Mouse (Mus musculus): Measurements from ENCODE around the gene Asb1. TPM values are rescaled to one million over a fixed set of nuclear protein-coding genes. Genes with fewer than 3 reads are reported as not detected.

Gene Asb1
- polyA plus RNA-seq, 1 experiment = 99.1 TPM

DNA sequence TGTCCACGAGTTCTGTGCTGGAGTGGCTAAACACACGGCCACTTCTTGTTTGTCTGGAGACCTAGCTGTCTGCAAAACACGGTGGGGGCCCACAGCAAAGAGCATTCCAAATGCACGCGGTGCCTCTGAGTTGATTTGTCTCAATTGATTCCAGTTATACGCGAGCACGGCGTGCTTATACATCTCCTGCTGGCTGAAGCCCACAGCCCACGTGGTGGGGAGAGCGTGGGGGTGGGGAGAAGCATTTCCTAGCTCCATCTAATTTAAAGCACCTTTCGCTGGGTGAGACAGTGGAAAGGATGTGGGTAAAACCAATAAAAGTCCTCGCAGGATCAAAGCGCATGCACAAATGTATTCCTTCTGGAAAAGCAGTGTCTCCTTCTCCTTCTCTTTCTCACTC, 65.3 kb downstream of the Asb1 start:
- TF ChIP-seq CTCF (IDR thresholded peaks at IDR 0.05; ENCODE audit: control insufficient read depth, insufficient read depth, insufficient replicate concordance, low read depth, low read length) (no peak), POLR2A (IDR thresholded peaks at IDR 0.05; ENCODE audit: control insufficient read depth, low read depth, low read length) (no peak)
- Histone ChIP-seq H3K4me3 (ENCODE audit: control insufficient read depth, low read depth, low read length) (no peak overlapping the region), H3K27me3 (ENCODE audit: control insufficient read depth, insufficient read depth, low read length) (no peaks in the 10 kb centered on the region), H3K27ac (ENCODE audit: control insufficient read depth, insufficient read depth, low read depth, low read length) (no peak overlapping the region), H3K4me1 (ENCODE audit: control insufficient read depth, insufficient read depth, low read length) (no peaks in the 10 kb centered on the region), H3K36me3 (ENCODE audit: control insufficient read depth, insufficient read depth, low read length) (no peaks in the 10 kb centered on the region)

DNA sequence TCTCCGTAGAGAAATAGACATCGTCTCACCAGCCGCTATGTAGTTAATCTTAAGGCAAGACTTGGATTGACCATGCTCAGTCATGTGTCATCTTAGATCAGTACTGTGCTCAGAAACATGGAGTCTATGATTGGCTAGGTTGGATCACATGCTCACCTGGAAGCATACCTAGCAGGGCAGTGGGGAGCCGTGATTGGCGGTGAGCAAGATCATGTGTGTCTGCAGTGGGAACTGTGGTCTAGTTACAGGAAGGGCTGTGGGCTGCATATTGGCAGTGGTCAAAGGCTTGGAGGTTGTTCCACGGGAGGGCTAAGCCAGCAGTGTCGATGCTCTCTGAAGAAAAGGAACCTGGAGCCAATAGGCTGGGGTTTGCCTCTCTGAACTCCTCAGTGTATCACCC, 66.4 kb downstream of the Asb1 start:
- H3K4me1 ChIP-seq (ENCODE audit: control insufficient read depth, insufficient read depth, low read length) = peaks cover under 1% of the 10 kb centered on the region
- no peak overlapping the region for H3K4me3 ChIP-seq (ENCODE audit: control insufficient read depth, low read depth, low read length)
- no peaks in the 10 kb centered on the region for H3K27me3 ChIP-seq (ENCODE audit: control insufficient read depth, insufficient read depth, low read length)
- no peak overlapping the region for H3K27ac ChIP-seq (ENCODE audit: control insufficient read depth, insufficient read depth, low read depth, low read length)
- no peaks in the 10 kb centered on the region for H3K36me3 ChIP-seq (ENCODE audit: control insufficient read depth, insufficient read depth, low read length)
- TF ChIP-seq POLR2A (IDR thresholded peaks at IDR 0.05; ENCODE audit: control insufficient read depth, low read depth, low read length) (no peak), CTCF (IDR thresholded peaks at IDR 0.05; ENCODE audit: control insufficient read depth, insufficient read depth, insufficient replicate concordance, low read depth, low read length) (no peak)

DNA sequence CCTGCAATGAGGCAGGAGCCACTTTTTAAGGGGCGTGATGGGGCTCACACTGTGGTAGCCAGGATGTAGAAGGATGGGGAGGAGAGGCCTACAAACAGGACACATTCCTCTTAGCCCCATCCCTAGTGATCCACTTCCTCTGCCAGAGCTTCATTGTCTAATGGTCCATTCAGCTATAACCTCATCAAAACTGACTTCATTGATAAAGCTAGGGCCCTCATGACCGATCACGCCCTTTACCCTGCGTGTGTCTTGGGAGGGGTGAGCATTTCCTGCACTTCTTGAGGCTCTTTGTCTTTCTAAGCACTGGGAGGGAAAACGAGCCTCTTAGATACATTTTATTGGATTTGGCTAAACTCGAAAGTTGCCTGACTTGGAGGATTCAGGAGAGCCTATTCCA, 66.8 kb downstream of the Asb1 start:
- TF ChIP-seq CTCF (IDR thresholded peaks at IDR 0.05; ENCODE audit: control insufficient read depth, insufficient read depth, insufficient replicate concordance, low read depth, low read length) = no peak
- no peak for TF ChIP-seq POLR2A (IDR thresholded peaks at IDR 0.05; ENCODE audit: control insufficient read depth, low read depth, low read length)
- H3K27me3 ChIP-seq (ENCODE audit: control insufficient read depth, insufficient read depth, low read length) = no peaks in the 10 kb centered on the region
- H3K4me1 ChIP-seq (ENCODE audit: control insufficient read depth, insufficient read depth, low read length) = peaks cover 5% of the 10 kb centered on the region

More for the DNA sequence above, 66.8 kb downstream of the Asb1 start:
- no peaks in the 10 kb centered on the region for H3K36me3 ChIP-seq (ENCODE audit: control insufficient read depth, insufficient read depth, low read length)
- no peak overlapping the region for H3K4me3 ChIP-seq (ENCODE audit: control insufficient read depth, low read depth, low read length)
- H3K27ac ChIP-seq (ENCODE audit: control insufficient read depth, insufficient read depth, low read depth, low read length) = no peak overlapping the region

Other genes starting within 250 kb of the Asb1 start
- 13.3 and 18.0 TPM in 2 replicates for gene Scly, start 242.2 kb upstream of the Asb1 start, polyA plus RNA-seq (2012; rRNA removed)
- 0.27 and 0.29 TPM in 2 replicates for gene Espnl, start 218.5 kb upstream of the Asb1 start, polyA plus RNA-seq (2012; rRNA removed)
- 0.21 and 0.31 TPM in 2 replicates for gene Klhl30, start 189.5 kb upstream of the Asb1 start, polyA plus RNA-seq (2012; rRNA removed)
- 0.90 and 1.2 TPM in 2 replicates for gene Erfe, start 174.1 kb upstream of the Asb1 start, polyA plus RNA-seq (2012; rRNA removed)
- 20.0 and 20.2 TPM in 2 replicates for gene Ilkap, start 141.7 kb upstream of the Asb1 start, polyA plus RNA-seq (2012; rRNA removed)
- 5.1 and 5.6 TPM in 2 replicates for gene Hes6, start 126.5 kb upstream of the Asb1 start, polyA plus RNA-seq (2012; rRNA removed)
- 3.4 and 4.2 TPM in 2 replicates for gene Per2, start 81.2 kb upstream of the Asb1 start, polyA plus RNA-seq (2012; rRNA removed)
- gene Traf3ip1, start 45.9 kb upstream of the Asb1 start, polyA plus RNA-seq (2012; rRNA removed) = 32.0 and 32.5 TPM in 2 replicates

Data from testis, adult 2 months (tissue).